Mouse (Mus musculus): ENCODE data around the gene Akr1cl. TPM values are rescaled to one million over a fixed set of nuclear protein-coding genes. Genes with fewer than 3 reads are reported as not detected.

Akr1cl gene
- total and polyA plus RNA-seq, 2 experiments from 2014 or later: 0.51 TPM; not detected in 1

- DNase-seq (ENCODE audit: low spot score) (no peak), ATAC-seq (ENCODE audit: insufficient read depth, low read depth) (no peak)
- Histone ChIP-seq H3K4me2 (ENCODE audit: low read depth, low read length) (no peak overlapping the region), H3K27ac (ENCODE audit: low read depth) (no peak overlapping the region), H3K4me3 (ENCODE audit: low read depth, low read length) (no peak overlapping the region), H3K9ac (replicated peaks; ENCODE audit: low read depth, low read length) (no peak overlapping the region), H3K27me3 (ENCODE audit: control insufficient read depth, insufficient read depth, low read length) (no peaks in the 10 kb centered on the region), H3K9me3 (replicated peaks; ENCODE audit: control insufficient read depth, low read length) (no peaks in the 10 kb centered on the region), H3K4me1 (ENCODE audit: control insufficient read depth, insufficient read depth) (no peaks in the 10 kb centered on the region), H3K36me3 (replicated peaks; ENCODE audit: control insufficient read depth, insufficient read depth, low read length) (no peaks in the 10 kb centered on the region)
- TF ChIP-seq EP300 (IDR thresholded peaks at IDR 0.05; ENCODE audit: low read depth) (no peak), CTCF (IDR thresholded peaks at IDR 0.05; ENCODE audit: low read depth) (no peak)
- 88% methylated on average over 2 of the region's 2 CpGs for WGBS
Measured at GRCm38 (mm10) chr1:65043433-65043832, 10.9 kb upstream of the Akr1cl start.

- H3K4me3 ChIP-seq (ENCODE audit: low read depth, low read length): no peak overlapping the region
- H3K27ac ChIP-seq (ENCODE audit: low read depth): no peak overlapping the region
- no peak overlapping the region for H3K4me2 ChIP-seq (ENCODE audit: low read depth, low read length)
- no peaks in the 10 kb centered on the region for H3K27me3 ChIP-seq (ENCODE audit: control insufficient read depth, insufficient read depth, low read length)
- H3K9ac ChIP-seq (replicated peaks; ENCODE audit: low read depth, low read length): no peak overlapping the region
- H3K4me1 ChIP-seq (ENCODE audit: control insufficient read depth, insufficient read depth): no peaks in the 10 kb centered on the region
- TF ChIP-seq EP300 (IDR thresholded peaks at IDR 0.05; ENCODE audit: low read depth): no peak
- TF ChIP-seq CTCF (IDR thresholded peaks at IDR 0.05; ENCODE audit: low read depth): no peak
- 93% methylated on average over 3 of the region's 3 CpGs for WGBS
- ATAC-seq (ENCODE audit: insufficient read depth, low read depth): no peak
- no peak for DNase-seq (ENCODE audit: low spot score)
- H3K36me3 ChIP-seq (replicated peaks; ENCODE audit: control insufficient read depth, insufficient read depth, low read length): no peaks in the 10 kb centered on the region
- H3K9me3 ChIP-seq (replicated peaks; ENCODE audit: control insufficient read depth, low read length): 0 out of 2 replicates have a peak, but pooled peaks cover 3% of the 10 kb centered on the region
Measured at GRCm38 (mm10) chr1:65041837-65042236, 9.3 kb upstream of the Akr1cl start.

- Histone ChIP-seq H3K27ac (ENCODE audit: low read depth) (no peak overlapping the region), H3K36me3 (replicated peaks; ENCODE audit: control insufficient read depth, insufficient read depth, low read length) (no peaks in the 10 kb centered on the region), H3K27me3 (ENCODE audit: control insufficient read depth, insufficient read depth, low read length) (no peaks in the 10 kb centered on the region), H3K4me2 (ENCODE audit: low read depth, low read length) (no peak overlapping the region), H3K4me3 (ENCODE audit: low read depth, low read length) (no peak overlapping the region), H3K9ac (replicated peaks; ENCODE audit: low read depth, low read length) (no peak overlapping the region), H3K4me1 (ENCODE audit: control insufficient read depth, insufficient read depth) (no peaks in the 10 kb centered on the region), H3K9me3 (replicated peaks; ENCODE audit: control insufficient read depth, low read length) (0 out of 2 replicates have a peak, but pooled peaks cover 3% of the 10 kb centered on the region)
- DNase-seq (ENCODE audit: low spot score) (no peak), ATAC-seq (ENCODE audit: insufficient read depth, low read depth) (no peak)
- no peak for TF ChIP-seq EP300 (IDR thresholded peaks at IDR 0.05; ENCODE audit: low read depth)
- no peak for TF ChIP-seq CTCF (IDR thresholded peaks at IDR 0.05; ENCODE audit: low read depth)
- WGBS: 59% methylated on average over 6 of the region's 6 CpGs
Measured at GRCm38 (mm10) chr1:65040806-65041205, 8.2 kb upstream of the Akr1cl start.

DNA sequence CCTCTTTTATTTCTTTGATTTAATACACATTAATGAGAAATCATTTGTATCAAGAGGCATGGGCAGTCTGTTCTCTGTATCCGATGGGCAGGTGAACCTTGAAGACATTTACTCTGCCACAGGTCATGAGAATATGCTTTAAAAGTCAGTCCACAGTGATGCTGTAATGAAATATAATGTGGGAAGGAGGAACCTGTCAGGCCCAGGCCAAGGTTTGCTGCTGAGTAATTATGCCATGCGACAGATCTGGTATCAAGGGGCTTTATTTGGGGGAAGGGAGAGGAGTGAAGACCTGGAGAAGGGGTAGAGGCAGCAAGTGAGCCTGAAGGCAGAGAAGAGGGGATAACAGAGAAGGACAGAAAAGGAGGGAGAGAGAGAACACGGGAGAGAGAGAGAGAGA is 7.1 kb upstream of the Akr1cl start:
- H3K27me3 ChIP-seq (ENCODE audit: control insufficient read depth, insufficient read depth, low read length): no peaks in the 10 kb centered on the region
- ATAC-seq (ENCODE audit: insufficient read depth, low read depth) (no peak), DNase-seq (ENCODE audit: low spot score) (no peak)
- no peak overlapping the region for H3K27ac ChIP-seq (ENCODE audit: low read depth)
- H3K9ac ChIP-seq (replicated peaks; ENCODE audit: low read depth, low read length): no peak overlapping the region
- 64% methylated on average over 3 of the region's 3 CpGs for WGBS
- no peak overlapping the region for H3K4me3 ChIP-seq (ENCODE audit: low read depth, low read length)
- H3K36me3 ChIP-seq (replicated peaks; ENCODE audit: control insufficient read depth, insufficient read depth, low read length): no peaks in the 10 kb centered on the region
- H3K4me2 ChIP-seq (ENCODE audit: low read depth, low read length): no peak overlapping the region
- no peaks in the 10 kb centered on the region for H3K4me1 ChIP-seq (ENCODE audit: control insufficient read depth, insufficient read depth)
- 0 out of 2 replicates have a peak, but pooled peaks cover 3% of the 10 kb centered on the region for H3K9me3 ChIP-seq (replicated peaks; ENCODE audit: control insufficient read depth, low read length)
- no peak for TF ChIP-seq CTCF (IDR thresholded peaks at IDR 0.05; ENCODE audit: low read depth)
- no peak for TF ChIP-seq EP300 (IDR thresholded peaks at IDR 0.05; ENCODE audit: low read depth)

- H3K27me3 ChIP-seq (ENCODE audit: control insufficient read depth, insufficient read depth, low read length): no peaks in the 10 kb centered on the region
- H3K27ac ChIP-seq (ENCODE audit: low read depth): no peak overlapping the region
- H3K4me3 ChIP-seq (ENCODE audit: low read depth, low read length): no peak overlapping the region
- 47% methylated on average over 2 of the region's 2 CpGs for WGBS
- DNase-seq (ENCODE audit: low spot score): no peak
- no peak overlapping the region for H3K4me2 ChIP-seq (ENCODE audit: low read depth, low read length)
- H3K36me3 ChIP-seq (replicated peaks; ENCODE audit: control insufficient read depth, insufficient read depth, low read length): no peaks in the 10 kb centered on the region
- H3K9me3 ChIP-seq (replicated peaks; ENCODE audit: control insufficient read depth, low read length): 0 out of 2 replicates have a peak, but pooled peaks cover 3% of the 10 kb centered on the region
- no peak for ATAC-seq (ENCODE audit: insufficient read depth, low read depth)
- H3K4me1 ChIP-seq (ENCODE audit: control insufficient read depth, insufficient read depth): no peaks in the 10 kb centered on the region
- TF ChIP-seq EP300 (IDR thresholded peaks at IDR 0.05; ENCODE audit: low read depth): no peak
- no peak for TF ChIP-seq CTCF (IDR thresholded peaks at IDR 0.05; ENCODE audit: low read depth)
- H3K9ac ChIP-seq (replicated peaks; ENCODE audit: low read depth, low read length): no peak overlapping the region
Measured at GRCm38 (mm10) chr1:65037542-65037941, 5.0 kb upstream of the Akr1cl start.

GRCm38 (mm10) chr1:65035513-65035912 is 3.0 kb upstream of the Akr1cl start:
- no peaks in the 10 kb centered on the region for H3K27me3 ChIP-seq (ENCODE audit: control insufficient read depth, insufficient read depth, low read length)
- H3K9me3 ChIP-seq (replicated peaks; ENCODE audit: control insufficient read depth, low read length): 0 out of 2 replicates have a peak, but pooled peaks cover 3% of the 10 kb centered on the region
- no peak for ATAC-seq (ENCODE audit: insufficient read depth, low read depth)
- no peaks in the 10 kb centered on the region for H3K36me3 ChIP-seq (replicated peaks; ENCODE audit: control insufficient read depth, insufficient read depth, low read length)
- H3K9ac ChIP-seq (replicated peaks; ENCODE audit: low read depth, low read length): no peak overlapping the region
- no peaks in the 10 kb centered on the region for H3K4me1 ChIP-seq (ENCODE audit: control insufficient read depth, insufficient read depth)
- no peak for TF ChIP-seq CTCF (IDR thresholded peaks at IDR 0.05; ENCODE audit: low read depth)
- no peak for TF ChIP-seq EP300 (IDR thresholded peaks at IDR 0.05; ENCODE audit: low read depth)
- H3K4me3 ChIP-seq (ENCODE audit: low read depth, low read length): no peak overlapping the region
- no peak overlapping the region for H3K27ac ChIP-seq (ENCODE audit: low read depth)
- no peak overlapping the region for H3K4me2 ChIP-seq (ENCODE audit: low read depth, low read length)
- WGBS: 41% methylated on average over 3 of the region's 3 CpGs
- no peak for DNase-seq (ENCODE audit: low spot score)
